Mouse (Mus musculus) right cerebral cortex, postnatal 10 days (tissue): Measurements from ENCODE around the gene Pklr.

Source experiments
- DNase-seq, 2 experiments: peaks; one replicate each; pipeline ENCODE4 v3.0.0; 2021; ENCODE audit warnings: low spot score in 2 of 2

Gene Pklr

DNA sequence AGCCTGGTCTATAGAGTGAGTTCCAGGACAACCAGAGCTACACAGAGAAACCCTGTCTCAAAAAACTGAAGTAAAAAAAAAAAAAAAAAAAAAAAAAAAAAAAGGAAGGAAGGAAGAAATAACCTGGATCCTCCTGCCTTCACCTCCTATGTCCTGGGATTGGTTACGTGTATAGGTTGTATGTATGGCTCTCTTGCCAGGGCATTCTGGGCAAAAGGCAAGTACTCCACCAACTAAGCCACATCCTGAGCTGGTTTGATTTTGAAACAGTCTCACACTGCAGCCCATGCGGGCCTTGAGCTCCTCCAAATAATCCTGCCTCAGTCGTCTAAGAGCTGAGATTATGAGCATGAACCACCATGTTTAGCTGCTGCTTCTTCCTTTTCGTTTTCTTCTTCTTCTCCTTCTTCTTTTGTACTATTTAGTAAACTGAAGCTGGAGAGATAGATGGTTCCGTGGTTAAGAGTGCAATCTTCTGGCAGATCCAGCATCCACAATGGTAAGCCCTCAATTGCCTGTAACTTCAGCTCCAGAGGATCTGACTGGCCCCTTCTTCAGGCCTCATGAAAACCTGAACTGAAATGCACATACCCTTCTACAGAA is 27.8 kb downstream of the Pklr start:
- DNase-seq: no peak

DNA sequence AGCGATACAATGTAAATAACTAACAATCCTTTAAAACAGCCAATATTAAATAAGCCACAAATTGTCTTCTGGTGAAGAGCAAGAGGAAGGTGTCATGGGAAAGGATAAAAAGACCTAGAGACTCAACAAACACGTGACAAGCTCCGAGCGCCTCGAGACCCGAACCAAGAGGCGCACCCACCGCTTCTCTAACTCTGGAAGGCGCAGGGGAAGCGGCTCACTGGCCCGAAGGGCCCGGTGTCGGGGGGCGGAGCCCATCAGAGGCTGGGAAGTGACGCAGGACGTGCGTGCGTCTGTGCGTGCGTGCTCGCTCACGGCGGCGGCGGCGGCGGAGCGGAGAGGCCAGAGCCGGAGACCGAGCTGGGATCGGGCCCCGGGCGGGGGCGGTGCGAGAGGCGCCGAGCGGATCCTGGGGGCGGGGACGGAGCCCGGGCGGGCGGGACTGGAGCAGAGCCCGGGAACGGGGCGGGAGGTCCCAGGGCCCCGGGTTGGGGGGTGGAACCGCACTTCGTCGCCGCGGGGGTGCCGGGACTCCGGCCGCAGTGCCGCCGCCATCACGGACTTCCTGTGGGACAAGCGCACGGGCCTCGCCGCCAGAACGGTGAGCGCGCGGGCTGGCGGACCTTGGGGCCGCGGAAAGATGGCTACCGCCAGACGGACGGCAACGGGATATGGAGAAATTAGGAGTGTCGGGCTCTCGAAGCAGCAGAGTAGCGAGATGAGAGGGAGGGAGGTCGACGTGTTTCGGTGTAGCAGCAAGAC is 28.7 kb downstream of the Pklr start, which contains the start of gene Clk2:
Gene Clk2 (plus strand): TSS at position 290 of the 762 bp plus-strand sequence.
- peak; percentile 95 to 96 for DNase-seq

DNA sequence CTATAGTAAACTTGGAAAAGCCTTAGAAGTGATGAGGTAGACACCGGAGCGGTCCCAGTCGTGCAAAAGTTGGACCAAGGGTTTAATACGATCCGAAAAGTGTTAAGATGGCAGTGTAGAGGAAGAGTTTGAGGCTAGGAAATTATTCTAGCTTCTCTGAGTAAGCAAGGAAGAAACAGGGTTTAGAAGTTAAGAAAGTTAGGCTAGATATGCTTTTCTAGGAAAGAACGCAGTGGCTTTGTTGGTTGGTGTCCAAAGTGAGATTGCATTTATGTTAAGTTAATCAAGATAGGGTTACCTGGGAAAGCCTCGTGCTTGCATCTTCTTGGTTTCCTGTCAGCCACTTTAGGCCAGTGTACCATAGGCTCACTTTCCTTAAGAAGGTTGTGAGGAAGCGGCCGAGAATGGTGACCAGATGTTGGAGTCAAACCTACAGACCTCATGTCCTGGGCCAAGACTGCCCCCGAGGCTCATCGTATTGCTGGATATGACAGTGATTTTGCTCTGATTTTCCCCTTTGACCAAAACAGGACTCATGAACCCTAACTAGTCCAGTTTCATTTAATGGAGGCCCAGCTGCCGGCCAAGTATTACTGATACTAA is 29.4 kb downstream of the Pklr start:
- no peak for DNase-seq

DNA sequence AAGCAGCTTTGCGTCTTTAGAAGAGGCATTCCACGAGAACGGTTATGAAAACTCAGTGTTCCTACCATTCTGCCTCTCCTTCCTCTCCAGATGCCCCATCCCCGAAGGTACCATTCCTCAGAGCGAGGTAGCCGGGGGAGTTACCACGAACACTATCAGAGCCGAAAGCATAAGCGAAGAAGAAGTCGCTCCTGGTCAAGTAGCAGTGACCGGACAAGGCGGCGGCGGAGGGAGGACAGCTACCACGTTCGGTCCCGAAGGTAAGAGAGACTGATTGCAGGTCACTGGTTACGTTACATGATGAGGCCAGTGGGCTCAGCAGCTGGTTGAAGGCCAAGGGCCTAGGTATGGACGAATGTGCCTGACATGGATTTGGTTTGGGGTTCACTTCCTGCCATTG is 31.0 kb downstream of the Pklr start:
- no peak for DNase-seq

DNA sequence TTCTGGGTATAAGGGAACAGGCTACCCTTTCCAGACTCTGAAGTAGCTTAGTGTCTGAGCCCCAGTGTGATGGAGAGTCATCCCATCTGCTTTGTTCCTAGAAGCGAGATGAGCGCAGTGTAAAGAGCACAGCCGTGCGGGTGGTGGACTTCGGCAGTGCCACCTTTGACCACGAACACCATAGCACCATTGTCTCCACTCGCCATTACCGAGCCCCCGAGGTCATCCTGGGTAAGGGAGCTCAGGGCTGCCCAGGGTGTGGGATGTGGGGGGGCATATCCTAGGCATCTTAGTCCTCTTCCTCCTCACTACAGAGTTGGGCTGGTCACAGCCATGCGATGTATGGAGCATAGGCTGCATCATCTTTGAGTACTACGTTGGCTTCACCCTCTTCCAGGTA is 38.9 kb downstream of the Pklr start:
- DNase-seq: no peak

DNA sequence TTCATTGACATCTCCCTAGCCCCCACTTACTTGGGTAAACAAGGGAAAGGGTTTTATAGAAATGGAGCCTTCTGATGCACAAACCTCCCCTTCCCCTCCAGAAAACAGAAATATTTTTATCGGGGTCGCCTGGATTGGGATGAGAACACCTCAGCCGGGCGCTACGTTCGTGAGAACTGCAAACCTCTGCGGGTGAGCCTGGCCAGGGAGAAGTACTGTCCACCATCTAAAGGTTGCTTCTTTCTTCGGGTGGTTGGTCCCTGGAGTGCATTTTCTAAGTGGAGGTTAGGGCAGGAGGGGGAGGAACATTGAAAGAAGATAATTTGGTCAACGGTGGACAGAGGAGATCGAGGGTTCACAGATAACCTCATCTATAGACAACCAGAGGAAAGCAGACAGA is 39.6 kb downstream of the Pklr start:
- DNase-seq: no peak

DNA sequence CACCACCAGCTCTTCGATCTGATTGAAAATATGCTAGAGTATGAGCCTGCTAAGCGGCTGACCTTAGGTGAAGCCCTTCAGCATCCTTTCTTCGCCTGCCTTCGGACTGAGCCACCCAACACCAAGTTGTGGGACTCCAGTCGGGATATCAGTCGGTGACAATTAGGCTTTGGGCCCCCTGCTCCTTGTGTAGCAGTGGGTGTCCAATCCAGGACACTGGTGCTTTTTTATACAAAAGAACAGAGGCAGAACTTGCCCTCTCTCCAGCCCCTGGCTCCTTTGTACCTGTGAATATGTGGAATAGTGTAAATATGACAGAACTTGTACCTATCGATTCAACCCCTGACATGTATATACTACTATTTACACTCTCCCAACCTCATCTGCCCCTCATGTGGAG is 40.5 kb downstream of the Pklr start:
- no peak for DNase-seq

DNA sequence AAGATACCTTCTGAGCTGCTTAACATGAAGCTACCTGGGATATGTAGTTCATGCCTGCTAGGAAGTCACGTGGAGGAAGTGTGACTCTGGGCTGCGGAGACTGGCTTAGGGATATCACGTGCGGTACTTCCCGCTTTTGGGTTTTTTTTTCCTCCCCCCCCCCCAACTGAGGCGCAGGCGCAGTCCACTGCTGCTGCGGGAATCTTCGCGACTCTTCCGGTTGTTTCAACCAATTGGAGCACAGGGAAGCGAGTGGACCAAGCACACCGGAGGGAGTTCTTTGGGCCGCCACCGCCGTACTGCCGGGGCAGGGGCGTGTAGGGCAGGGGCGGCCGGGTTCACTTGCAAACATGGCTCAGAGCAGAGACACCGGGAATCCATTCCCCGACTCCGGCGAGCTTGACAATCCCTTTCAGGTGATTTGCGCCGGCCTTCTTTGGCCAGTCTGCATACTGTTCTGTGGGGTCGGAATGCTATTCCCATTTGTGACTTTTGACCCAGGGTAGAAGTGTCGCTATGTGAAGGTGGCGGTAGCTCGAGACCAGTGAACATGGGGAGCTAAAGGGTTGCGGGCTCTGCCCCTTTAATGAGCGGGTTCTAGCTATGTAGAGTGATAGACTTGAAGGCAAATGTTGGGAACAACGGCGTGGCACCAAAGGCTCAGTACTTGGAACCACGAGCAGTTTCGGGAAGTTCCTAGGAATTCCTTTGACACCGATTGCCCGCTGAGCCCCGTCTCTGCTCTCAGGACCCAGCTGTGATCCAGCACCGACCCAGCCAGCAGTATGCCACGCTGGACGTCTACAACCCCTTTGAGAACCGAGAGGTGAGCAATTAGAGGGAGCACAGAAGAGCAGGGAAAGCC is 41.5 kb downstream of the Pklr start, which contains the start of gene Scamp3:
Gene Scamp3 (plus strand): TSS at position 232 of the 865 bp plus-strand sequence.
- DNase-seq: peak; percentile 92 to 96

DNA sequence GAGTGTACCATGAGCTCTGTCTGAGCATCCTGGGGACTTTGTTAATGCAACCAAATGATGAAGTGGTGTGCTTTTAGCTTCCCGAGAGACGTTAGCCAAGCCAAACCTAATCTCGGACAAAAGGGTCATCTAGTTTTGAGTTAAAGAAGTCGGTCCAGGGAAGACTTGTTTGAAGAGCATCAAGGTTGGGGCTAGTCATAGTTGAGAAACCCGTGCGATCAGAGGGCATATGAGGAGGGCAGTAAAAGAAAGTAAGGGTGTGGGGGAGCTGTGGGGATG is 42.1 kb downstream of the Pklr start:
- DNase-seq: no peak

DNA sequence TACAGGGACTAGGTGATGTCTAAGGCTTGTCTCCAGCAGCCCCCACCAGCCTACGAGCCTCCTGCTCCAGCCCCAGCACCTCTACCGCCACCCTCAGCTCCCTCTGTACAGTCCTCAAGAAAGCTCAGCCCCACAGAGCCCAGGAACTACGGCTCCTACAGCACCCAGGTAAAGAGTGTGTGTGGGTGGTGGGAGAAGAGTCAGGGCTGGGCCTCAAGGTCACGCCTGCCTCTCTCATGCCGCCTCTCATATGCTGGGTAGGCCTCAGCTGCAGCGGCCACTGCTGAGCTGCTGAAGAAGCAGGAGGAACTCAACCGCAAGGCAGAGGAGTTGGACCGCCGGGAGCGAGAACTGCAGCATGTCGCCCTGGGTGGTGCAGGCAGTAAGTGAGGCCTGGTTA is 43.1 kb downstream of the Pklr start:
- DNase-seq: peak in 1 of 2 experiments; percentile 37

DNA sequence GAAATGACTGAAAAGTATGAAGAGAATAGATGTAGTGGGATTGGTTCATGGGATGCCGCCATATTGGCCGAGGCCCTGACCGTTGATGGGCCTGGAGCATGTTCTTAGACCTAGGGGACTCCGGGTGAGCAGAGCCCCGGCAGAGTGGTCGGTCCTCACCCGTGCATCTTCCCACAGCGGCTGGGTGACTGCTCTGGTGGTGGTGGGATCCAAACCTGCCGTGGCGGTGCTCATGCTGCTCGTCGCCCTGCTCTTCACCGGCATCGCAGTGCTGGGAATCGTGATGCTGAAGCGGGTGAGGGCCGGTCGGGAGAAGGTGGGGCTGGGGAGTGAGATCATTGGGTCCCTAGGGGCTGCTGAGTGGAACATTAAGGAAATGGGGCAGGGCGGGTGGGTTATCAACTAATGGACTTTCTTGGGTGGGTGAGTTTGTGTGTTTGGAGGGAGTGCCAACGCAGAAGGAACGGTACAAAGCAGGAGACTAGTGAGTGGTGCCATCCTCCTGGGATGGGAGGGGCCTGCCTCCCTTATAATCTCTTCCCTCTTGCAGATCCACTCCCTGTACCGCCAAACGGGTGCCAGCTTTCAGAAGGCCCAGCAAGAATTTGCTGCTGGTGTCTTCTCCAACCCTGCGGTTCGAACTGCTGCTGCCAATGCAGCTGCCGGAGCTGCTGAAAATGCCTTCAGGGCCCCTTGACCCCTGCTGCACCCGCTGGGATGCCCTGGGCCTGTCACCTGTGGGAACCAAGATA is 46.0 kb downstream of the Pklr start:
- peak in 1 of 2 experiments; percentile 33 for DNase-seq

DNA sequence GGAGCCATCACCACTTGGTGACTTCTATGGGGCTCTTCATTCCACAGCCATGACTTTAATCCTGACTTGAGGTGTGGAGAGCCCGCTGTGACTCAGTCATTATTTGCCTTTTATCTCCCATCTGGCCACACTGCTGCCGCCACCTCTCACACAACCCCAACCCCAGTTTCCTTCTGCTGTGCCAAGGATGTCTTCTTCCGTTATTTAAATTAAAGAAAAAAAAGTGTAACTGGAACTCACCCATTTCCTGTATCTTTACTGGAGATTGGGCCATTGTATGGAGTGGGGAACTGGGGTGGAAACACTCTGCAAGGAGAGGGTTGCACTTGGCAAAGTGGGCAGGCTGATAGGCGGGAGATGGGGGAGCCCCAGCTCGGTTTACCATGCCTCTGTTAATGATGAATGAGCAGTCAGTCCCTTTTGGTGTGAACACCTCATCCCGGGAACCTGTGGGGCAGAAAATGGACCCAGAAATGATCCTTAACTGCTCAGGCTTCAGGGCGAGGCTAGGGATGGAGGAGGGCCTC is 46.7 kb downstream of the Pklr start:
- DNase-seq: no peak

DNA sequence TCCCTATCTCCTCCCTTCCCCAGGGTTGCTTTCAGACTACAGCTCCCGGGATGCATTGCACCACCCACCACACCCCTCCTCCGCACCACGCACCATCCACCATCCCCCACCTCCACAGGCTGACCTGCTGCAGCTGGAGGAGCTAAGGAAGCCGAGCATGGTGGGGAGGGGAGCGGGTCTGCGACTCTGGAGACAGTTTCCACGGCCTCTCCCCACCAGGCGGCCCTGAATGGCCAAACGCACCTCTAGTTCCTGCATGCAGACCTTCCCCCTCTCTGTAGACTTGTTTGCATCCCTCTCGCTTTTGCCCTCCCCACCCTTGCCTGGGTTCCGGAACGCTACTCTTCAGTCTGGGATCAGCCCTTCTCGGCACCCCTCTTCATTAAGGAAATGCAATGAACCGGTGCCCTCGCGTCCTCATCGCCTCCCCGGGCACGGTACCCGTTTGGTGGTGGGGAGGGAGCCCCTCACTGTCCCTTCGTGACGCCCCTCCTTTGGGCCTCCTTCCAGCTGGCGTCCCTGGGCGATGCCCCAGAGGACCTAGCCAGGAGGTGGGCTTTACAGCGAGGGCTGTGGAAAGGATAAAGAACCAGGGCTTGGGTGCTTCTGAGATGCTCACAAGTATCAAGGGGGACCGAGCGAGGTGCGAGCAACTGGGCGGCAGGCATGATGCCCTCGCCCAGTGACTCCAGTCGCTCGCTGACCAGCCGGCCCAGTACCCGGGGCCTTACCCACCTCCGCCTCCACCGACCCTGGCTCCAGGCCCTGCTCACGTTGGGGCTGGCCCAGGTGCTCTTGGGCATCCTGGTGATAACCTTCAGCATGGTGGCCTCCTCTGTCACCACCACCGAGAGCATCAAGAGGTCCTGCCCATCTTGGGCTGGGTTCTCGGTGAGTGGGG is 47.4 kb downstream of the Pklr start, which contains the start of gene Fam189b:
Gene Fam189b (plus strand): TSS at position 86 of the 901 bp plus-strand sequence.
- DNase-seq: peak; percentile 95

DNA sequence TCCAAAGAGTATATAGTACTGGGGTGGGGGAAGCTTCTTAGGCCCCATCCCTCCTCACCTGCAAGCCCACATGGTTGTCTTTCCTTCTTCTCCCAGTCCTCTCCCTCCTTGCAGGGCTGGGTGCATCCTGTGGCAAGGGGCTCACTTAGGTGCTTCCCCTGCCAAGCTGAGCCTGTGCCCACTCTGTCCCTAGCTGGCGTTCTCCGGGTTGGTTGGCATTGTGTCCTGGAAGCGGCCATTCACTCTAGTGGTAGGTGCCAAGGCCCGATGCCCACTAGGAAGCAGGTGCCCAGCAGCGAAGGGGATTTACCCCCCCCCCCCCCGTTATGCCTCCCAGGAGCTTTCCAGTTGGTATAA is 48.0 kb downstream of the Pklr start:
- peak; percentile 68 to 74 for DNase-seq

DNA sequence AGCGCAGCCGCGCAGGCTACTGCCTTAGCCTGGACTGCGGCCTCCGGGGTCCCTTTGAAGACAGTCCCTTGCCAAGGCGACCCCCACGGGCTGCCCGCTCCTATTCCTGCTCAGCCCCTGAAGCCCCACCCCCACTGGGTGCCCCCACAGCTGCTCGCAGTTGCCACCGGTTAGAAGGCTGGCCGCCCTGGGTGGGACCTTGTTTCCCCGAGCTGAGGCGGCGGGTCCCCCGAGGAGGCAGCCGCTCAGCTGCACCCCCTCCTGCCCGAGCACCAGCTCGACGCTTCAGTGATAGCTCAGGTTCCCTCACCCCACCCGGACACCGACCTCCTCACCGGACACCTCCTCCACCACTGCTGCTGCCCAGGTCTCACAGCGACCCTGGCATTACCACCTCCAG is 51.3 kb downstream of the Pklr start:
- peak in 1 of 2 experiments; percentile 26 for DNase-seq

DNA sequence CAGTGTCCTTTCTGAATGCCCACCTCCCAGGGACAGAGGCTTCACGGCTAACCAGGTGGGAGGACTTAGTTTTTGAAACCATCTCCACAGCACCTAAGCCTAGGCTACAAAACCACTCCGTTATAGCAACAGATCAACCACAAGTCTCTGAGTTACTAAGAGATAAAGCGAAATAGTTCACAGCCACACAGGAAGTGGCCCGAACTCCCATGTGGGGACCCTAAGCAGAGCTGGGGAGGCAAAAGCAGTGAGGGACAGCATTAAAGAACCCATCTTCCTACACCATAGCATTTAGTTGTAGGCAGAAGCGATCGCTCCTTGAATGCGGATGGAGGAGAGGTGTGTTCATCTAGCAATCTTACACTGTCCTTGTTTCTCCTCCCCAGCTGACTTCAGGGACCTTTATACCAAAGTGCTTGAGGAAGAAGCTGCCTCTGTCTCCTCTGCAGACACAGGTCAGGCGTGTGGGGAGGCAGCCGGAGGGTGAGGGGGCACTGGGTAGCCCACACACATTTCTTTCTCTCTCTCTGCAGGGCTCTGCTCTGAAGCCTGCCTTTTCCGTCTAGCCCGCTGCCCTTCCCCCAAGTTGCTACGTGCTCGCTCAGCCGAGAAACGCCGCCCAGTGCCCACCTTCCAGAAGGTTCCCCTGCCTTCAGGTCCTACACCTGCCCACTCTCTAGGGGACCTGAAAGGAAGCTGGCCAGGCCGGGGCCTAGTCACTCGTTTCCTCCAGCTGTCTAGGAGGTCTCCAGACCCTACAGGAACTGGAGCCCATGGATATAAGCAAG is 51.9 kb downstream of the Pklr start:
- DNase-seq: no peak

DNA sequence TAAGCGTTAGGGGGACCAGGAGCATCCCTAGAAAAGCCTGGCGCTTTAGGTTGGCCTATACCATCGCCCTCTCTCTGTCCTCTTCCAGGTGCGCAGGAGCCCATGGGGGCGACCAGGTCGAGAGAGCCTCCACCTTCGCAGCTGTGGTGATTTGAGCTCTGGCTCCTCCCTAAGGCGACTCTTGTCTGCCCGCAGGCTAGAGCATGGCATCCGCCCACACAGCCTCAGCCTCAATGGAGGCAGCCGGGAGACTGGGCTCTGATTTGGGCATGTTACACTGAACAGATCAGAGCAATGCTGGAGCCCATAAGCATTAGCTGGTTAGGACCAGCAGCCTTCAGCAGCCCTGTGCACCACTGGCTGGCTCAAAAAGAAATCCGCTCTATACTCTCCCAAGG is 52.5 kb downstream of the Pklr start:
- no peak for DNase-seq

DNA sequence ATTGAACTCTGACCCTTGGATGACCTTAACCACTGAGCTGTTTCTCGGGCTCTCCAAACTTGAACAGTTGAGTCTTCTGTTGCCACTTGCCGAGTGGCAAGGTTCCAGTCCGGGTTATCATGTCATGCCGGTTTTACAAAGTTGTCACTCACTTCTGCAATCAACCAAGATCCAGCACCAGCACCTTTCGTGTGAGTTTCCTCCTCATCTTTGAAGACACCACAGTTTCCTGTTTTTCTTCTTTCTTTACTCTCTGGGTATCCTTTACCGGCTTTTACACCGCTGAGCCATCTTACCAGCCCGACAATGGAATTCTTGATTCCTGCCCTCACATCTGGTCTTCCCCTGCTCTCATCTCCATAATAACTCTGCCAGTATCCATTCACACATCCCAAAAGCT is 54.5 kb downstream of the Pklr start:
- no peak for DNase-seq

DNA sequence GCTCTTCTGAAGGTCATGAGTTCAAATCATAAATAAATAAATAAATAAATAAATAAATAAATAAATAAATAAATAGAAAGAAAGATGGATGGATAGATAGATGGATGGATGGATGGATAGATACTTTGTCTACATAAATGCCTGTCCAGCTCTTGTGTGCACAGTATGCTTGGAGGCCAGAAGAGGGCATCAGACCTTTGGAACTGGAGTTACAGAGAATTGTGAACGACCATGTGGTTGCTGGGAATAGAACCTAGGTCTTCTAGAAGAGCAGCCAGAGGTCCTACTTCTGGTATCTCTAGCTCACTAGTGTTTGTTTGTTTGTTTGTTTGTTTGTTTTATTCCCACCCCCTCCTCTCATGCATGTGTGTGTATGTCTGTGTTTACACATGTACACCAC is 57.4 kb downstream of the Pklr start:
- no peak for DNase-seq
